Mouse (Mus musculus) lung, postnatal 0 days (tissue): ENCODE measurements around the gene Lmna.

Source experiments
- CTCF ChIP-seq: IDR thresholded peaks from 2 replicates; pipeline ENCODE4 v1.5.1; 2016; ENCODE audit warnings: antibody characterized with exemption, mild to moderate bottlenecking
- EP300 ChIP-seq: IDR thresholded peaks from 2 replicates; pipeline ENCODE4 v1.6.1; 2016; ENCODE audit warnings: antibody characterized with exemption, mild to moderate bottlenecking, control low read depth

DNA sequence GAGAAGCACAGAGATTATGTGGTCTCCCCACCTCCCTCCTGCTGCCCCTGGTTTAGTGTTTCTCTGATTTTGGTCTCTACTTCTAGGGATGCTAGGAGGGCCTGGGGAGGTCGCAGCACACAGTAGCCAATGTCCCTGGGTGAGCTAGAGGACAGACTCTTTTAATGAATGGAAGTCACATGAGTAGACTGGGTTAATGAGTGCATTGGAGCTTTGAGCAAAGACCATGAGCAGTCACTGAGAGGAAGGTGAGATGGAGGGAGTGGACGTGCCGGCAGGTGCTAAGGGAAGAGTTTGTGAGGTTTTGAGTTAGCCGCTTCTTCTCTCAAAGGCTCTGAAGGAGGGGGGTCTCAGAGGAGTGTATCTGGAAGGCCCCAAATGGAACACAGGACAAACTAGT, 25.8 kb upstream of the Lmna start:
- TF ChIP-seq CTCF, result no peak
- TF ChIP-seq EP300, result no peak
